Mouse (Mus musculus) inflammation-experienced regulatory T-cells, adult 6 months (primary cell): Measurements from ENCODE around the gene Olfr1442. TPM values are rescaled to one million over a fixed set of nuclear protein-coding genes. Genes with fewer than 3 reads are reported as not detected.

Source experiments
- polyA plus RNA-seq, 3 experiments: library from polyadenylated mRNA; unstranded; fragments of 100-300 nt; shearing (Covaris generic); gene quantifications; one replicate each; pipeline ENCODE4 v1.2.1; 2017

The Olfr1442 gene
- polyA plus RNA-seq, 3 experiments from 2014 or later, result not detected

Other genes starting within 250 kb of the Olfr1442 start
- gene Pfpl, start 242.5 kb upstream of the Olfr1442 start, polyA plus RNA-seq, result not detected
- gene Mpeg1, start 209.7 kb upstream of the Olfr1442 start, polyA plus RNA-seq, result under 1 TPM in 2 of 3 experiments, not detected in 1; 0.17 to 0.97 TPM
- 10 to 100 TPM in 2 of 3 experiments, under 1 TPM in 1; 0.96 to 13.7 (median 11.0) TPM for gene Dtx4, start 169.0 kb upstream of the Olfr1442 start, polyA plus RNA-seq
- 10 to 100 TPM; 38.8 to 73.2 (median 42.7) TPM for gene Fam111a, start 124.7 kb upstream of the Olfr1442 start, polyA plus RNA-seq
- not detected for gene Gm4952, start 70.5 kb upstream of the Olfr1442 start, polyA plus RNA-seq
- not detected for gene Glyat, start 37.1 kb upstream of the Olfr1442 start, polyA plus RNA-seq
- gene Olfr1443, start 7.7 kb downstream of the Olfr1442 start, polyA plus RNA-seq, result not detected
- gene Keg1, start 25.3 kb downstream of the Olfr1442 start, polyA plus RNA-seq, result not detected
- 1 to 10 TPM; 2.4 to 4.2 (median 3.7) TPM for gene Cntf, start 95.2 kb downstream of the Olfr1442 start, polyA plus RNA-seq
- gene Zfp91, start 125.7 kb downstream of the Olfr1442 start, polyA plus RNA-seq, result 10 to 100 TPM; 17.7 to 22.3 (median 19.1) TPM
- gene Lpxn, start 125.8 kb downstream of the Olfr1442 start, polyA plus RNA-seq, result 100 to 1,000 TPM; 257 to 302 (median 261) TPM
- gene Gm5244, start 176.2 kb downstream of the Olfr1442 start, polyA plus RNA-seq, result under 1 TPM; 0.47 to 0.91 (median 0.54) TPM
- 1 to 10 TPM in 1 of 3 experiments, under 1 TPM in 2; 0.70 to 1.3 (median 0.74) TPM for gene Olfr1444, start 186.8 kb downstream of the Olfr1442 start, polyA plus RNA-seq
- gene Olfr1445, start 213.4 kb downstream of the Olfr1442 start, polyA plus RNA-seq, result not detected
- not detected for gene Olfr1446, start 223.1 kb downstream of the Olfr1442 start, polyA plus RNA-seq
- gene Olfr1447, start 233.3 kb downstream of the Olfr1442 start, polyA plus RNA-seq, result not detected